ENCODE assay signal across 8 mouse cellular contexts in genomic region chr14:20347441-20347990, GRCm38 (mm10). TPM values are rescaled to one million over a fixed set of nuclear protein-coding genes. Genes with fewer than 3 reads are reported as not detected.
A peak's percentile ranks its signal among the peaks of the same experiment; 100 is the strongest.
DNase-seq lines count a peak whose midpoint lies in the region; ATAC-seq and TF ChIP-seq lines count a peak whose summit lies in the region.

No protein-coding gene starts in this region.

- H3K36me3 ChIP-seq in C2C12 (ENCODE audit: control insufficient read depth, insufficient read depth), result peaks cover 15% of the 10 kb centered on the region
- H3K36me3 ChIP-seq in forebrain, embryonic 10.5 days (replicated peaks), result peaks cover 51% of the 10 kb centered on the region
- H3K36me3 ChIP-seq in limb, embryonic 14.5 days (ENCODE audit: control insufficient read depth, insufficient read depth, low read length), result peaks cover 37% of the 10 kb centered on the region
- H3K36me3 ChIP-seq in stomach, embryonic 14.5 days (ENCODE audit: control insufficient read depth, insufficient read depth, low read length), result peaks cover 17% of the 10 kb centered on the region

- peak overlapping the region; percentile 97 for H3K27ac ChIP-seq in forebrain, embryonic 10.5 days
- peak overlapping the region; percentile 85 for H3K27ac ChIP-seq in limb, embryonic 14.5 days (replicated peaks; ENCODE audit: low read depth, low read length)
- no peak overlapping the region; the same call in 1 of the 2 replicates for H3K27ac ChIP-seq in stomach, embryonic 14.5 days (ENCODE audit: low read length)

- H3K79me3 ChIP-seq in C2C12 (ENCODE audit: low read depth), result peaks cover 32% of the 10 kb centered on the region

- peak overlapping the region; percentile 74 for H3K4me2 ChIP-seq in limb, embryonic 14.5 days (replicated peaks; ENCODE audit: low read depth, low read length, severe bottlenecking)
- peak overlapping the region; percentile 68 for H3K4me2 ChIP-seq in stomach, embryonic 14.5 days (replicated peaks; ENCODE audit: low read depth, low read length)

- no peaks in the 10 kb centered on the region for H3K9me3 ChIP-seq in forebrain, embryonic 10.5 days
- no peaks in the 10 kb centered on the region for H3K9me3 ChIP-seq in limb, embryonic 14.5 days (ENCODE audit: control insufficient read depth, low read length)
- H3K9me3 ChIP-seq in stomach, embryonic 14.5 days (ENCODE audit: control insufficient read depth, low read depth, low read length), result no peaks in the 10 kb centered on the region

- 5% methylated on average over 15 of the region's 15 CpGs for WGBS in forebrain, embryonic 10.5 days
- 3% methylated on average over 15 of the region's 15 CpGs for WGBS in limb, embryonic 14.5 days
- 2% methylated on average over 15 of the region's 15 CpGs for WGBS in stomach, embryonic 14.5 days

- H3K9ac ChIP-seq in limb, embryonic 14.5 days (ENCODE audit: low read depth, low read length, severe bottlenecking), result peak overlapping the region; percentile 92
- peak overlapping the region; percentile 93 for H3K9ac ChIP-seq in stomach, embryonic 14.5 days (replicated peaks; ENCODE audit: low read depth, low read length)

- peaks cover 61% of the 10 kb centered on the region for H3K79me2 ChIP-seq in C2C12 (ENCODE audit: control insufficient read depth, insufficient read depth)

- peaks cover 20% of the 10 kb centered on the region for H3K4me1 ChIP-seq in forebrain, embryonic 10.5 days
- 0 out of 2 replicates have a peak, but pooled peaks cover 6% of the 10 kb centered on the region for H3K4me1 ChIP-seq in limb, embryonic 14.5 days (ENCODE audit: control insufficient read depth, insufficient read depth, low read length)
- H3K4me1 ChIP-seq in stomach, embryonic 14.5 days (ENCODE audit: control insufficient read depth, insufficient read depth, low read length), result 0 out of 2 replicates have a peak, but pooled peaks cover 7% of the 10 kb centered on the region

- peak overlapping the region; percentile 81 for H3ac ChIP-seq in C2C12 (ENCODE audit: control insufficient read depth, insufficient read length, low read depth)

- no peak for TF ChIP-seq CTCF in C2C12 (IDR thresholded peaks at IDR 0.05; ENCODE audit: control insufficient read depth, insufficient read depth, insufficient read length)

- DNase-seq in frontal cortex, postnatal 36 days (ENCODE audit: low spot score in 2 of 2), result no peak
- DNase-seq in forebrain, embryonic 10.5 days (ENCODE audit: extremely low spot score, low spot score), result no peak
- DNase-seq in limb, embryonic 14.5 days (ENCODE audit: low spot score), result peak; percentile 13
- DNase-seq in Muller cell, postnatal 12 days (ENCODE audit: inconsistent ontology term), result no peak
- no peak for DNase-seq in spleen, adult 12 weeks (ENCODE audit: low spot score)

- peak overlapping the region; percentile 60 for H3K4me3 ChIP-seq in C2C12 (ENCODE audit: insufficient read depth, poor library complexity, severe bottlenecking)
- peak overlapping the region; percentile 84 for H3K4me3 ChIP-seq in forebrain, embryonic 10.5 days
- H3K4me3 ChIP-seq in limb, embryonic 14.5 days (replicated peaks; ENCODE audit: low read length), result peak overlapping the region; percentile 76
- peak overlapping the region; percentile 81 for H3K4me3 ChIP-seq in stomach, embryonic 14.5 days (ENCODE audit: low read depth, low read length)

- no peaks in the 10 kb centered on the region for H3K27me3 ChIP-seq in C2C12 (ENCODE audit: control insufficient read depth, insufficient read depth, insufficient read length)
- H3K27me3 ChIP-seq in forebrain, embryonic 10.5 days (ENCODE audit: poor library complexity, severe bottlenecking), result no peaks in the 10 kb centered on the region
- no peaks in the 10 kb centered on the region for H3K27me3 ChIP-seq in limb, embryonic 14.5 days (ENCODE audit: control insufficient read depth, insufficient read depth, low read length)
- H3K27me3 ChIP-seq in stomach, embryonic 14.5 days (ENCODE audit: control insufficient read depth, insufficient read depth, low read length), result no peaks in the 10 kb centered on the region

- TF ChIP-seq POLR2A in limb, embryonic 14.5 days (IDR thresholded peaks at IDR 0.05; ENCODE audit: borderline replicate concordance, extremely low read depth, insufficient read depth, insufficient read length), result no peak

- ATAC-seq in frontal cortex, adult (ENCODE audit: low TSS enrichment), result peak; percentile 64
- peak; percentile 42 for ATAC-seq in limb, embryonic 14.5 days (ENCODE audit: low FRiP score, low read depth)
- peak; percentile 47; the same call in 1 of the 2 replicates for ATAC-seq in stomach, embryonic 14.5 days (ENCODE audit: insufficient number of reproducible peaks, insufficient read depth, low FRiP score, low read depth)

TF ChIP-seq in C2C12, 6 proteins besides CTCF, POLR2A, EP300 and RAD21:
- TF ChIP-seq MYOG (IDR thresholded peaks at IDR 0.05; ENCODE audit: control insufficient read depth, extremely low read depth, insufficient read length) (no peak), FOSL1 (IDR thresholded peaks at IDR 0.05; ENCODE audit: insufficient read depth, low read length, poor library complexity, severe bottlenecking) (no peak), USF1 (IDR thresholded peaks at IDR 0.05; ENCODE audit: low read depth) (no peak), MYOD1 (IDR thresholded peaks at IDR 0.05; ENCODE audit: control insufficient read depth, insufficient read length, low read depth) (no peak), MAX (IDR thresholded peaks at IDR 0.05) (no peak), CEBPB (IDR thresholded peaks at IDR 0.05; ENCODE audit: low read depth) (no peak)

RNA-seq across cellular contexts. Expression of gene Ecd, which starts 0.4 kb away (rescaled TPM):
- 28.6 TPM for polyA plus RNA-seq in C2C12 (2012; fragmentation: generic; extraction: Trizol)
- 79.2 and 81.1 TPM in 2 replicates for polyA plus RNA-seq in forebrain, embryonic 10.5 days (2016; fragmentation: Nextera tagmentation; extraction: Ambion mirVana)
- 30.6 and 31.0 TPM in 2 replicates for polyA plus RNA-seq in limb, embryonic 14.5 days (2012; rRNA removed)
- 46.4 and 52.4 TPM in 2 replicates for polyA plus RNA-seq in limb, embryonic 14.5 days (2014; fragmentation: Nextera tagmentation; extraction: Ambion mirVana)
- 53.1 and 54.6 TPM in 2 replicates for polyA plus RNA-seq in stomach, embryonic 14.5 days (2014; fragmentation: Nextera tagmentation; extraction: Ambion mirVana)

RNA-seq across cellular contexts. Expression of gene Fam149b, which starts 0.4 kb away (rescaled TPM):
- 17.7 TPM for polyA plus RNA-seq in C2C12 (2012; fragmentation: generic; extraction: Trizol)
- polyA plus RNA-seq in forebrain, embryonic 10.5 days (2016; fragmentation: Nextera tagmentation; extraction: Ambion mirVana), result 45.7 and 48.3 TPM in 2 replicates
- polyA plus RNA-seq in limb, embryonic 14.5 days (2012; rRNA removed), result 49.3 and 53.5 TPM in 2 replicates
- 38.9 and 45.5 TPM in 2 replicates for polyA plus RNA-seq in limb, embryonic 14.5 days (2014; fragmentation: Nextera tagmentation; extraction: Ambion mirVana)
- polyA plus RNA-seq in stomach, embryonic 14.5 days (2014; fragmentation: Nextera tagmentation; extraction: Ambion mirVana), result 41.7 and 42.6 TPM in 2 replicates

RNA-seq across cellular contexts. Expression of gene Dnajc9, which starts 41.2 kb away (rescaled TPM):
- polyA plus RNA-seq in C2C12 (2012; fragmentation: generic; extraction: Trizol), result 80.8 TPM
- 374 and 381 TPM in 2 replicates for polyA plus RNA-seq in forebrain, embryonic 10.5 days (2016; fragmentation: Nextera tagmentation; extraction: Ambion mirVana)
- 104 and 132 TPM in 2 replicates for polyA plus RNA-seq in limb, embryonic 14.5 days (2012; rRNA removed)
- polyA plus RNA-seq in limb, embryonic 14.5 days (2014; fragmentation: Nextera tagmentation; extraction: Ambion mirVana), result 151 and 152 TPM in 2 replicates
- polyA plus RNA-seq in stomach, embryonic 14.5 days (2014; fragmentation: Nextera tagmentation; extraction: Ambion mirVana), result 95.9 and 107 TPM in 2 replicates

RNA-seq across cellular contexts. Expression of gene Mrps16, which starts 45.9 kb away (rescaled TPM):
- polyA plus RNA-seq in C2C12 (2012; fragmentation: generic; extraction: Trizol), result 97.2 TPM
- 78.0 and 78.5 TPM in 2 replicates for polyA plus RNA-seq in forebrain, embryonic 10.5 days (2016; fragmentation: Nextera tagmentation; extraction: Ambion mirVana)
- polyA plus RNA-seq in limb, embryonic 14.5 days (2012; rRNA removed), result 62.9 and 63.5 TPM in 2 replicates
- 99.0 and 99.7 TPM in 2 replicates for polyA plus RNA-seq in limb, embryonic 14.5 days (2014; fragmentation: Nextera tagmentation; extraction: Ambion mirVana)
- polyA plus RNA-seq in stomach, embryonic 14.5 days (2014; fragmentation: Nextera tagmentation; extraction: Ambion mirVana), result 90.8 and 102 TPM in 2 replicates

RNA-seq across cellular contexts. Expression of gene Nudt13, which starts 53.0 kb away (rescaled TPM):
- 4.9 TPM for polyA plus RNA-seq in C2C12 (2012; fragmentation: generic; extraction: Trizol)
- 9.9 and 12.0 TPM in 2 replicates for polyA plus RNA-seq in forebrain, embryonic 10.5 days (2016; fragmentation: Nextera tagmentation; extraction: Ambion mirVana)
- polyA plus RNA-seq in limb, embryonic 14.5 days (2012; rRNA removed), result 23.4 and 30.0 TPM in 2 replicates
- 14.1 and 14.3 TPM in 2 replicates for polyA plus RNA-seq in limb, embryonic 14.5 days (2014; fragmentation: Nextera tagmentation; extraction: Ambion mirVana)
- 18.7 and 21.1 TPM in 2 replicates for polyA plus RNA-seq in stomach, embryonic 14.5 days (2014; fragmentation: Nextera tagmentation; extraction: Ambion mirVana)
